Mouse (Mus musculus): ENCODE measurements around the gene F830045P16Rik.

DNA sequence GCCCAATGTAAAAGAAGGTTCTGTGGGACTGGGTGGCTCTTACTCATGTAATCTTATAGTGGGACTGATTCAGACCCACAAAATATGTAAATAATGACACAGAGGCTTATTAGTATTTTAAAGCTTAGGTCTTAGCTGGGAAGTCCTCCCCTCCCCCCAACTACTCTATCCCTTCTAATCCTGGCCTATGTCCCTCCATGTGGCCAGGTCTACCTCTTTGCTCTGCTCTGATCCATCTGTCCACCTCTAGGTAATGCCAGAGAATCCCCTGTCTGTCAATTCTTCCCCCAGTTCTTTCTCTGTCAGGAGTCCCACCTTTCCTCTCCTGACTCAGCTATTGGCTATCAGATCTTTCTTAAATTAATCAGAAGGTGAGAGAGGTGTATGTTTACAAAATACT, 5.3 kb downstream of the F830045P16Rik start:
- no peak for TF ChIP-seq POLR2A (IDR thresholded peaks at IDR 0.05; ENCODE audit: borderline replicate concordance, extremely low read depth, low read depth, low read length)
- no peak for TF ChIP-seq CTCF (IDR thresholded peaks at IDR 0.05; ENCODE audit: insufficient read depth, low read length)
